Mouse (Mus musculus) cortical plate, adult 2 months (tissue): ENCODE data around the gene Arhgef7.

ENCODE experiments used
- CTCF ChIP-seq: fragments of 200-500 bp; IDR thresholded peaks from 2 replicates; pipeline ENCODE4 v1.5.1; 2011; ENCODE audit warnings: mild to moderate bottlenecking, control low read depth, low read length; ENCODE audit not compliant: insufficient read depth; ENCODE audit errors: extremely low read depth
- POLR2A ChIP-seq: fragments of 200-500 bp; IDR thresholded peaks from 2 replicates; pipeline ENCODE4 v1.6.1; 2011; ENCODE audit warnings: mild to moderate bottlenecking, low read length, control low read depth; ENCODE audit not compliant: insufficient read depth; ENCODE audit errors: extremely low read depth

DNA sequence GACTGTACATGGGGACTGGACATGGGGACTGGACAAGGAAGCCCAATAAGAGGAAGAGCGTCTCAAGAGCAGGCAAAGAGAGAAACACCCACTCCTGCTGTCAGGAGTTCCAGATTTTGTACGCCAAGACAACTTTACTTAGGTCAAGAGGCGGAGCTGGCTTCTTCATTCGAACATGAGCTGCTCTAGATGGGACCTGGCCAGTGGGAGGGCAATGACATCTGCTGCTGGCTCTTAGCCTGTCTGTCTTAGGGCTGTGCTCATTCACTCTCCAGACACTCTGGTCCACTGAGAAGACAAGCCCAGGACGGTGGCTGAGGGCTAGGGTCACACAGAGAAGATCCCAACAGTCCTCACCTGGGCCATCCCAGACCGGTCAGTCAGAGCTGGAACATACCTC lies 9.6 kb downstream of the Arhgef7 start:
- TF ChIP-seq CTCF = no peak
- TF ChIP-seq POLR2A = no peak
